Mouse (Mus musculus) adrenal gland, postnatal 10 days (tissue): ENCODE measurements around the gene Ptpn3. TPM values are rescaled to one million over a fixed set of nuclear protein-coding genes. Genes with fewer than 3 reads are reported as not detected.

Source experiments
- DNase-seq: peaks from one replicate; pipeline ENCODE4 v3.0.0; 2021; ENCODE audit warnings: mixed read lengths
- total RNA-seq, 2 experiments: library from RNA; stranded (reverse); gene quantifications; 2 replicates each; pipeline ENCODE4 v1.2.3; 2021

The Ptpn3 gene
- total RNA-seq, 2 experiments from 2014 or later = 18.2 to 21.3 TPM

GRCm38 (mm10) chr4:57263695-57264094, 37.9 kb downstream of the Ptpn3 start:
- DNase-seq = no peak

DNA sequence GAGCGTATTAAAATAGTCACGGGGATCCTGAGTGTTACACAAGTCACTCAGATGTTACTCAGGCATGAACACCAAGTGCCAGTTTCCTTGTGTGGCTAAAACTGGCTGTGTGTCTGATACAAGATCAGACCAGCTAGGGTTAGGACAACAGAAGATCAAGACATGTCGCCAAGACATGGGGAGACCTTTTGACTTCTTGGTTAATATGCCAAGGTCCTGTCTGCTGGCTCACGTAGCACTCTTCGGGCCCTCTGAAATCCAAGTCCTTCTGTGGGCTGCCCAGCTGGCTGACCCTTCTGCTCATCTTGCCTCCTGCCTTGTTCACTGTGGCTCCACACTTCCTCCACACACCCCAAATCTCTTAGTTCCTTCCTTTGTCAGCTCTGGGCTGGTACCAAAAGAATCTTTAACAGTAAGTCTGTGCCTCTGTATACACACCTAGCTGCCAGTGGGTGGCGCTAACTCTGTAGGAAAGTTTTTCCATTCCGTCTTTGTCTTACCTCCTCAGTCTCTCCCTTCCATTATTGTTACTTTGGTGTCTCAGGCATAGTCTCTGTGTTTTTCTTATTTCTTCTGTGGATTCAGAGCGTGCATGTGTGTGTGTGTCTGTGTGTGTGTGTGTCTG, 38.5 kb downstream of the Ptpn3 start:
- peak; percentile 68 for DNase-seq

DNA sequence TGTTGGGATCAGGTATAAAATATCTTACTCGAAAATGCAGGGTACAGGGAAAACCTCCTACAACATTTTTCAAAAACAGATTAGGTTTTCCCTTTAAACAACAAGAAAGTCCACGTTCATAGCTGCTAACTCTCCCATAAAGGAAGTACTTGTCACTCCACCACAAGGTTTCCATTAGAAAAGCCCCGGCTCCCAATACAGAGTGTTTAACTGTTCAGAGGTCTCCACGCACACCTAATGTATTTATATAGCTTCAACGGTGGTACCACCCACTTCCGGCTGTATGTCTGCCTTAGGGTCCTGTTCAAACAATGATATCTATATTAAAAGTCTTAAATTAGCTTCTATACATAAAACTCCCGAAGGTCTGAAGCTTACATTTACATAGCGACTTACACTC, 39.2 kb downstream of the Ptpn3 start:
- DNase-seq = no peak

- no peak for DNase-seq
Measured at GRCm38 (mm10) chr4:57261813-57262212, 39.8 kb downstream of the Ptpn3 start.

DNA sequence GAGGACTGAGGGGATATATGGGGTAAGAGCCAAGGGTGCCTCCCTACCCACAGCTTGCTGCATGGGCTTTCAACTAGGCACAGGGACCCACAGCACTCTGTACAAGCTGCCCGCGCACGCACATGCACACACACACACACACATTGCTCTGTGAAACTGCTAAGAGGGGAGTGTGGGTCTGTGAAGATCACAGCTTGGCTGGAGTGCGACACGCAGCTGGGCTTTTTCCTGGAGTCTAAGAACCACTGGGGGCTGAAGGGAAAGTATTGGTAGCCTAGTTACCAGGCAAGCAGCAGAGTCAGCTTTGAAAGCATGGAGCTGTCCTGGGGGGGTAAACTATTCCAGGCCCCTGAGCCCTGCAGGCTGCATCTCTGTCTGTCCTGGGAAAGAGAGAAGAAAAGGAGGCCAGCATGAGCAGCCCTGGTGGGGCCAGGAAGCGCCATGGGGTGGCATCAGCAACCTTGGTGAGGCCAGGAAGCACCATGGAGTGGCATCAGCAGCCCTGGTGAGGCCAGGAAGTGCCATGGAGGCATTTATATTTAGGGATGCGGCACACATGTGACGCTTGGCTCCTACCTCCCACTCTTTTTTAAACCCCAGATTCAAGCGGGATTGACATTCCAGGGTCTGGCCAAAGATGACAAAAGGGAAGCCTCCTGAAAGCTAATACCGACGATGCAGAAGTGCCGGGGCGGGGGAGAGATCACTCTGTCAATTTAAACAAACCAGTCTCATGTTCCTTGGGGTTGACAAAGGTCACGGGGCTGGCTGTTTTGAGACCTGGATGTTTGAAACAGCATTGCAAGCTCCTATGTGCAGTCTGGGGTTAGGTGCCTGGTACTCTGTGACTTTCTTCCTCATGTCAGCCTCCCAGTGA, 43.2 kb downstream of the Ptpn3 start:
- no peak for DNase-seq

- DNase-seq = no peak
Measured at GRCm38 (mm10) chr4:57257409-57257808, 44.2 kb downstream of the Ptpn3 start.

- no peak for DNase-seq
Measured at GRCm38 (mm10) chr4:57256761-57257160, 44.9 kb downstream of the Ptpn3 start.

DNA sequence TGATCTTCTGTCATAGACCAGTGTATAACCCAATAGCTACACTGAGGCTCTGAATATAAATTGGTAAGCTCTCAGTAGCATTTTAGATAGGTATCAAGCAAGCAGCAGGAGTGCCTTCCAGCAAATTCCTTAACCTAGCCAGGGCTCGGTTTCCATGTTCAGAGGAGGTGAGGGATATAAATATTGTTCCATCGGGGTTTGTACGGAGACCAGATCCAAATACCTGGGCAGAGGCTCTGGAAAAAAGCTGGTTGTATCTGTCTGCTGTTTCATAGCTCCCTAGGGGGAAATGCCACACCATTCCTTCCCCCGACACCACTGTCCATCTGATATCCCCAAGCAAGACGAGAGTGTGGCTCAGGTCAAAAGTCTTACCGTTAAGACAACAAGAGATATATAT, 47.2 kb downstream of the Ptpn3 start:
- no peak for DNase-seq

DNA sequence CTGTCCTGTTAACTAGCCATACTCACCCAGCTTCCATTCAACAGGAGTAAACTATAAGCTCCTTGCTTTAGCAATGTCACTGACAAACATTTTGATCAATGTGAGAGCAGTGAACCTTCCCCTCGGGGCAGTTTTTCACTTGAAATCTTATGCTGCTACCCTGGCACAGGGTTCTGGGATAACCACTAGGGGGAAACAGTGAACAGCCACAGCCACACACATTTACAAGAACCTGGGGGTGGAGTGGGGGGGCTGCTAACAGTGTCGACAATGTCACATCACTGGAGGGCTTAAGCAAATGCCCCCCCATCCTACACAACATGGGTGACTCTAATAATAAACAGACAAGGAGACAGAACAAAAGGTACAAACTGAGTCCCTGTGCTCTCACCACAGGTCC, 51.0 kb downstream of the Ptpn3 start:
- no peak for DNase-seq

- peak; percentile 26 for DNase-seq
Measured at GRCm38 (mm10) chr4:57249108-57249507, 52.5 kb downstream of the Ptpn3 start.

DNA sequence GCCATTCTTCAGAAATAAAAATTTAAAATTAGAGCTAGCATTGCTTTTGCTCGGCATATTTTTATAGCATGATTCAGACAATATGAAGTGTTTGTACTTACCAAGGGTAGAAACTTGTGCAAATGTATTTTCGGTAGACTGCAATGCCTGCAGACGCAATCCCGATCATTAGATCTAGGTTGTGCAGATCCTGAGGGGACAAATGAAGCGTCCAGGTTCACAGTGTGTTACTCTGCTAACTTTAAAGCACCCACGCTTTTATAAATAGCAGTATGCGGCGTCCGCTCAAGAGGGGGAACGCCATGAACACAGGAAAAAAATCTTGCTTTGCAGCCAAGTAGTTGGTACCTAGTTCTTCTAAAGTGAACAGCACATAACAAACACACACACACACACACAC, 56.8 kb downstream of the Ptpn3 start:
- DNase-seq = no peak

DNA sequence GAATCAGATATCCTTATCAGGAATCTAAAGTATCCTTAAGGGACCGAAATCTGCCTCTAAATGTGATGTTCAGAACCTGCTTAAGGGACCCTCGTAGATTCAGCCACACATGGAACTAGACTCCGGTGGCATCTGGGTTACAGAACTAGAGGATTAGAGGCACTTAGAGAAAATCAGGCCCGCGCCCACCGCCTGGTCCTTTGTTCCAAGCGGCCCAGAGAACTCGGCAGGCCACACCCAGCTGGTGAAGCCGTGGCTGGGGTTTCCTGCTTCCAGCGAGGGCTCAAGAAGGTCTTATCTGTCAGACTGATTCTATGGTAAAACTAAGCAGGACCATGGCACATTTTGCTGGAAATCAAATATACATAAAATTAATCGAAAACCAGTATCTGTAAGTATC, 58.3 kb downstream of the Ptpn3 start:
- DNase-seq = no peak

- peak; percentile 27 for DNase-seq
Measured at GRCm38 (mm10) chr4:57240934-57241333, 60.7 kb downstream of the Ptpn3 start.

DNA sequence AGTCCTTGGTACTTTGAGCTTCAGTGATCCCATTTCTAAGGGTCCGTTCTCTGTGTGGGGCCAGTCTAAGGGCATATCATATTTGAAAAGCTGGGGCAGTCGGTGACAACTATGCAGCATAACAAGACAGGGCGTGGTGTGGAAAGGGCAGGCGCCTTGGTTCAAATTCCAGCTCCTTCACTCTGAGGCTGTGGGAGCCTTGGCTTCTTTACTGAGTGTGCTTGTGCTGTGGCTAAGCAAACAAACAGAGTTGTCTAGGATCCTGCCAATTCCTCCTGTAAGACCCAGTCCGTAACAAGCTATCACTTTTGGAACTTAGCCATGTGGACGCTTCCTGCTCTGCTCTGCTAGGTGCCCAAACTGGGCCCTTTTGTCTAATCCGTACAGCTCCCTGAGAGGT, 61.5 kb downstream of the Ptpn3 start:
- DNase-seq = no peak

- DNase-seq = no peak
Measured at GRCm38 (mm10) chr4:57239112-57239511, 62.5 kb downstream of the Ptpn3 start.

- peak; percentile 29 for DNase-seq
Measured at GRCm38 (mm10) chr4:57238118-57238517, 63.5 kb downstream of the Ptpn3 start.

DNA sequence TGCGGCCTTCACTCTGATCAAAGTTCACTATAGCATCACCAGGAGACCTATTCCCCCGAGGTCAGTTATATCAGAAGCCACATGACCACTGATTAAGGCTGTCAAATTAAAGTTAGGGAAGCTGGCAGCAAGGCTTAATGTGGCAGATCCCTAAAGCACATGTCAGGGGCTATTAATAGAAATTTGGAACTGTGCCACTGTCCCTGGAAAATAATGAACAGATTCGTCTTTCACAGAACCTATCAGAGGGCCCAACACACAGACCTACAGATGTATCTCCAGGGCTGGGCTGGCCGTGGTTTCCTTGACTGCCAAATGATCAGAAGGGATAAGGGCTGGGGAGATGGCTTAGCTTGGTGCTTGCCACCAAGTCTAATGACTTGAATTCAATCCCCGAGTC, 65.1 kb downstream of the Ptpn3 start:
- peak; percentile 12 for DNase-seq

DNA sequence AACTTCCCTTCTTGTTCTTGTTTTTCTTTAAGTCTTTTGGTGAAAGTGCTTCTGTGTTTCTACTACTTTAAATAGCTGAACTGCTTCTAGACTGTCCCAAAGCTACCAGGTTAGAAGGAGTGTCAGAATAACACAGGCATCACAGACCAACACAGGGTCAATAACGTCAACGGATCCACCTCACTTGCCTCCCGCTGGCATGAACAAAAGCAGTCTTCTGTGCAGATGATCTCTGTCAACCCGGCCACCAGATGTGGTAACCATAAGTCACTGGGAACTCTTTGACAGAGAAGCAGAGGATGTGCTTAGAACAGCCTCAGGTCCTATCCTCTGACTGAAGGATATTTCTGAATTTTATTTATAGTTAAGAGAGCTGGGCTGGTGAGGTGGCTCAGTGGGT, 65.9 kb downstream of the Ptpn3 start:
- no peak for DNase-seq

GRCm38 (mm10) chr4:57234348-57234747, 67.3 kb downstream of the Ptpn3 start:
- DNase-seq = no peak

- DNase-seq = no peak
Measured at GRCm38 (mm10) chr4:57232439-57232838, 69.2 kb downstream of the Ptpn3 start.

GRCm38 (mm10) chr4:57231323-57231722, 70.3 kb downstream of the Ptpn3 start:
- no peak for DNase-seq

DNA sequence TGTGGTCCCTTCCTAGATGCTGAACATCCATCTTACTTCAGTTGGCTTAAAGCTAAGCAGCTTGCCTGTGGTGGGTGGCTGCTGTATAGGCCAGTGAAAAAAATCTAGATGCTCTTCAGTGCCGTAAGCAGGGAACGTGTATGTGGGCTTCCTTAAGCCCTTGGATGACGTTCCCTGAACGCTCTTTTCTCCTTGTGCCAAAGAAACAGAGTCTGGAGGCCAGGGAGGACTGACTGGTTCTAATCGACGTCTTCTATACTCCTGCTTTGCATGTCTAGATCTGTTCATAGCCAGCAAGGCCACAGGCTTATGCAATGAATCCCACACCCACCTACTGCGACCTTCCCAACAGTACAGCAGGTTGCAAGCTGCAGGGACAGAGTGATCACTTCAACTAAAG, 71.3 kb downstream of the Ptpn3 start:
- DNase-seq = no peak

DNA sequence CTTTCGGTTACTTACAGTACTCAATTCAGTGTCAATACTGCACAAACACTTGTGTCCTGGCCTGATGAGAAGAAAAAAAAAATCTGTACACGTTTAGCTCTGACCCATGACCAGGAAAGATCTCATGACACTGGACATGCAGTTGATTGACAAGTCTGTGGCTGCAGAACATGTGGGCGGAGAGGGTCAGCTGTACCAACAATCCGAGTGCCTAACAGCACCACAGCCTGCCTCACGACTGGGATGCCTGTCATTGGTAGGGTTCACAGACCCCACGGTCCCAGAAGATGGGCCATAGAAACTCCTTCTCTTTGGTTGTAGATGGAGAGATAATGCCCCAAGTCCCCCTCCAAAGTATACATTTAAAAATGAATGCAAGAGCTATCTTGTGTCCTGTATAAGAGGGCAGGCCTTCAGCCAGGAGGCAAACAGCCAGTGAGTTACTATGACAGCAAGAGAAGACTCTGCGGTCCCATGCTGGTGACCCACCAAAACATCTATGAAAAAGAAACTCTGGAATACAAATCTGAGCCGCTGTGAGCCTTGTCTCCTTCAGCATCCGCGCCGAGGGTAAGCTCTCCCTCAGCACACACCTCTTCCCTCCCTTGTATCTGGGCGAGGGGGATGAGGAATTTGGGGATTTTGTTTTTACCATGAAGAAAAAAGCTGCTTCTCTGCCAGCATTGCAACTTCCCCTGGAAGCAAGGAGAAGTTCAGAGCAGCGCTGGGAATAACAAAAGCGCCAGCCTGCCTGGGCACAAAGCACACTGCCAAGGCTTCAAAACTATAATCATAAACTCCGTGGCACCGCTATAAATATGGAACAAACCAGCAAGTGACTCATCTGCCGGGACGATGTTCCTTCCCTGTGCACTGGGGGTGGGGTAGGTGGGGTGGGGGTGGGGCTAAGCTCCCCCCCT, 72.8 kb downstream of the Ptpn3 start:
- DNase-seq = no peak
